Mouse (Mus musculus) erythroblast, embryonic 14.5 days (primary cell): ENCODE data around the gene Npnt.

ENCODE experiments used
- GATA1 ChIP-seq: IDR thresholded peaks from 2 replicates; pipeline ENCODE4 v1.6.1; 2012; ENCODE audit warnings: low read length, inconsistent platforms, mixed read lengths
- TAL1 ChIP-seq: IDR thresholded peaks from 3 replicates; pipeline ENCODE4 v1.6.1; 2012; ENCODE audit warnings: low read length, inconsistent platforms, mixed read lengths

DNA sequence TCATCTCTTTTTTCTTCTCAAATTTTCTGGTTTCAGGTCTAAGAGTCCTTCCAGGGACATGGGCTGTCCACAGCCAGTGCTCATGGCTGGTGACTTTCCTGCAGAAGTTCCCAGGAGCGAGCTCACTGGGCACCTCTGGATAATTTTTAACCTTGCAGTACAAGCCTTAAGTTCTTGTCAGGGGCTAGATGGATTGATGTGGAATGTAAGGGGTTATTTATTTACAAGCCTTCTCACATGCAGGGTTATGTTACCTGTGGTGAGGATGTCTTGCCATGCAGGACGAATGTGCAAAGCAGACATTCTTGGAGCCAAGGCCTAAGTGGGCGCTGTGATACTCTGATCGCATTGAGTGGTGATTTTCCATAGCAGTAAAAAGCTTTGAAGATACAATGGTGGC lies 84.5 kb downstream of the Npnt start:
- no peak for TF ChIP-seq GATA1
- TF ChIP-seq TAL1, result no peak
